Mouse (Mus musculus) megakaryocyte, embryonic 14.5 days (primary cell): Measurements from ENCODE around the gene Gstt1.

Source experiments
- FLI1 ChIP-seq: IDR thresholded peaks from 2 replicates; pipeline ENCODE4 v1.6.1; 2012; ENCODE audit warnings: low read length, inconsistent platforms, mixed read lengths
- GATA1 ChIP-seq: IDR thresholded peaks from 3 replicates; pipeline ENCODE4 v1.6.1; 2012; ENCODE audit warnings: mixed read lengths, low read length, inconsistent platforms, borderline replicate concordance

- no peak for TF ChIP-seq GATA1
- no peak for TF ChIP-seq FLI1
These were observed 34.0 kb upstream of the Gstt1 start for GRCm38 (mm10) chr10:75832272-75832895.
